ENCODE assay signal across 17 mouse cellular contexts in genomic region chr4:98823740-98824139, GRCm38 (mm10). TPM values are rescaled to one million over a fixed set of nuclear protein-coding genes. Genes with fewer than 3 reads are reported as not detected.
"Had no signal": no experiment of that assay in that cellular context is flagged by ENCODE, and none has a peak within 500 bp of the region (broad histone marks: within the 10 kb centered on the region; RNA-seq: fewer than 3 reads in every experiment).

TSS of gene I0C0044D17Rik (minus strand) at chr4:98823840.

RNA-seq across cellular contexts. Expression of gene I0C0044D17Rik, which starts in this region (rescaled TPM):
- polyA plus RNA-seq: cerebellum, adult 2 months; cortical plate, adult 2 months; embryonic facial prominence, embryonic 11.5 days; embryonic facial prominence, embryonic 13.5 days; embryonic facial prominence, embryonic 14.5 days; embryonic facial prominence, embryonic 15.5 days; erythroblast, embryonic 14.5 days; forebrain, embryonic 10.5 days; forebrain, embryonic 11.5 days; forebrain, embryonic 12.5 days; forebrain, embryonic 13.5 days; forebrain, embryonic 14.5 days; forebrain, embryonic 15.5 days; forebrain, embryonic 16.5 days; forebrain, postnatal 0 days; frontal cortex, adult 2 months; heart, adult 2 months had no signal
